28 mouse cellular contexts compared by ENCODE assay signal in the genomic region with DNA sequence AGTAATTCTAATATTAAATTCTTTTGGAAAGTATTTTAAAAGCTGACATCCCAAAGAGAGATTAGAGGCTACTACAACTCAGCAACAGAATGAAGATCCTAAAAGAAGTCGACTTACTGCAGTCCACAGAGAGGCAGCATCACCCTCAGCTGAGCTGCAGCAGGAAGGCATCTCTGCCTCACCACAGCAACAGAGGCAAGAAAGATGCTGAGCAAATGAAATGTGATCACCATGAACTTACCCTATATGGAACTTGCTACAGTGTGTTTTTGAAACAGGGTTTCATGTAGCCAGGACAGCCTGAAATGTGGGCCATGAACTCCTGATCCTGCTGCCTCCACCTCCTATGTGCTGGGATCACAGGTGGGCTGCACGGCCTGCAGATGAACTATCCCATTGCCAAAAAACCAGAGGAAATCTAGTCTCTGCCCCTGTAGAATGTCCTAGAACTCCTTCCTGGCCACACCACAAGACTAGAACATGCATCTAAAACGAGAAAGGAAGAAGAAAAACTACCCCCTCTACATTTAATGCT.
A peak's percentile ranks its signal among the peaks of the same experiment; 100 is the strongest.
DNase-seq lines count a peak whose midpoint lies in the region; ATAC-seq and TF ChIP-seq lines count a peak whose summit lies in the region.
"Had no signal": no experiment of that assay in that cellular context is flagged by ENCODE, and none has a peak within 500 bp of the region (broad histone marks: within the 10 kb centered on the region; RNA-seq: fewer than 3 reads in every experiment).

No protein-coding gene starts in this region.

- no peak overlapping the region for H3K4me3 ChIP-seq in midbrain, embryonic 11.5 days (ENCODE audit: low read depth, low read length)
- no peak overlapping the region for H3K4me3 ChIP-seq in midbrain, embryonic 14.5 days (replicated peaks; ENCODE audit: low read depth, low read length)
- H3K4me3 ChIP-seq in cortical plate, adult 2 months (ENCODE audit: insufficient read depth, low read length): no peak overlapping the region
- H3K4me3 ChIP-seq: forebrain, embryonic 13.5 days; heart, embryonic 10.5 days; heart, embryonic 15.5 days; hindbrain, embryonic 13.5 days; limb, embryonic 12.5 days; lung, embryonic 15.5 days; midbrain, embryonic 10.5 days had no signal

- H3K36me3 ChIP-seq in midbrain, embryonic 11.5 days (ENCODE audit: control insufficient read depth, insufficient read depth, low read length): no peaks in the 10 kb centered on the region
- H3K36me3 ChIP-seq in midbrain, embryonic 14.5 days (ENCODE audit: control insufficient read depth, insufficient read depth, low read length): no peaks in the 10 kb centered on the region
- H3K36me3 ChIP-seq: heart, embryonic 10.5 days; heart, embryonic 15.5 days; hindbrain, embryonic 13.5 days; limb, embryonic 12.5 days; lung, embryonic 15.5 days had no signal

- H3K4me2 ChIP-seq in midbrain, embryonic 11.5 days: no peak overlapping the region
- no peak overlapping the region for H3K4me2 ChIP-seq in midbrain, embryonic 14.5 days (ENCODE audit: low read length)
- H3K4me2 ChIP-seq: forebrain, embryonic 13.5 days; heart, embryonic 15.5 days; hindbrain, embryonic 13.5 days; limb, embryonic 12.5 days; liver, embryonic 11.5 days; lung, embryonic 15.5 days had no signal

- no peaks in the 10 kb centered on the region for H3K4me1 ChIP-seq in midbrain, embryonic 11.5 days (ENCODE audit: control insufficient read depth, insufficient read depth, low read length)
- H3K4me1 ChIP-seq in midbrain, embryonic 14.5 days (ENCODE audit: control insufficient read depth, insufficient read depth, low read length): no peaks in the 10 kb centered on the region
- peaks cover 18% of the 10 kb centered on the region for H3K4me1 ChIP-seq in cortical plate, adult 2 months (ENCODE audit: control insufficient read depth, insufficient read depth, low read length)
- H3K4me1 ChIP-seq: limb, embryonic 12.5 days had no signal

- intact Hi-C loops in gastrocnemius, postnatal 14 days (cut with DNase I; ENCODE audit: low total_unique reads): no loop called here

- H3K27ac ChIP-seq in midbrain, embryonic 11.5 days (ENCODE audit: low read depth, low read length): no peak overlapping the region
- H3K27ac ChIP-seq in midbrain, embryonic 14.5 days (replicated peaks; ENCODE audit: low read depth, low read length): no peak overlapping the region
- H3K27ac ChIP-seq in cortical plate, adult 2 months (ENCODE audit: insufficient read depth, low read length): no peak overlapping the region
- H3K27ac ChIP-seq: forebrain, embryonic 13.5 days; heart, embryonic 10.5 days; heart, embryonic 15.5 days; hindbrain, embryonic 13.5 days; limb, embryonic 12.5 days; lung, embryonic 15.5 days; midbrain, embryonic 10.5 days; stomach, postnatal 0 days had no signal

- TF ChIP-seq CTCF in cortical plate, adult 2 months (IDR thresholded peaks at IDR 0.05; ENCODE audit: extremely low read depth, insufficient read depth, low read length): 0 out of 2 replicates have a peak, but pooled peaks have one; percentile 19

- no peak overlapping the region for H3K9ac ChIP-seq in midbrain, embryonic 11.5 days (ENCODE audit: low read length)
- no peak overlapping the region for H3K9ac ChIP-seq in midbrain, embryonic 14.5 days (replicated peaks; ENCODE audit: low read length)
- H3K9ac ChIP-seq: forebrain, embryonic 13.5 days; heart, embryonic 15.5 days; hindbrain, embryonic 13.5 days; limb, embryonic 12.5 days; lung, embryonic 15.5 days had no signal

- TF ChIP-seq POLR2A in cortical plate, adult 2 months (IDR thresholded peaks at IDR 0.05; ENCODE audit: extremely low read depth, insufficient read depth, low read length): no peak

- no peak for ATAC-seq in midbrain, embryonic 11.5 days (ENCODE audit: low FRiP score)
- ATAC-seq in midbrain, embryonic 14.5 days (ENCODE audit: low FRiP score, low TSS enrichment): no peak
- ATAC-seq: forebrain, embryonic 13.5 days; intestine, postnatal 0 days had no signal

- H3K27me3 ChIP-seq in midbrain, embryonic 11.5 days (ENCODE audit: control insufficient read depth, insufficient read depth, low read length): no peaks in the 10 kb centered on the region
- H3K27me3 ChIP-seq in midbrain, embryonic 14.5 days (ENCODE audit: control insufficient read depth, insufficient read depth, low read length): no peaks in the 10 kb centered on the region
- H3K27me3 ChIP-seq: forebrain, embryonic 13.5 days; heart, embryonic 15.5 days; hindbrain, embryonic 13.5 days; limb, embryonic 12.5 days; lung, embryonic 15.5 days had no signal

- WGBS in midbrain, embryonic 11.5 days: 83% methylated on average over 3 of the region's 3 CpGs
- WGBS in midbrain, embryonic 14.5 days: 76% methylated on average over 3 of the region's 3 CpGs

- peak; percentile 54 for DNase-seq in gastrocnemius, adult 18-20 months (ENCODE audit: low spot score)
- no peak for DNase-seq in gastrocnemius, postnatal 14 days
- DNase-seq in midbrain, embryonic 11.5 days (ENCODE audit: low spot score, missing footprints): peak; percentile 76
- DNase-seq in midbrain, embryonic 14.5 days: no peak
- no peak for DNase-seq in retina, postnatal 1 day
- no peak for DNase-seq in spleen, postnatal 14 days (ENCODE audit: low spot score in 2 of 2)
- DNase-seq: adrenal gland, adult 8-10 months; cerebellum, adult 8-10 months; cerebellum, postnatal 36 days; heart, postnatal 36 days; kidney, adult 9 months; kidney, postnatal 10 days; layer of hippocampus, adult 9-11 months; right cerebral cortex, postnatal 25 days; spleen, adult 18-20 months; thymus, adult 2 months; thymus, postnatal 4 days had no signal

- H3K9me3 ChIP-seq in midbrain, embryonic 11.5 days (ENCODE audit: control insufficient read depth, low read length): no peaks in the 10 kb centered on the region
- H3K9me3 ChIP-seq in midbrain, embryonic 14.5 days (ENCODE audit: control insufficient read depth, low read length): no peaks in the 10 kb centered on the region
- H3K9me3 ChIP-seq: forebrain, embryonic 13.5 days; heart, embryonic 10.5 days; heart, embryonic 15.5 days; hindbrain, embryonic 13.5 days; limb, embryonic 12.5 days; lung, embryonic 15.5 days; midbrain, embryonic 10.5 days had no signal

Comparison
In these comparisons a context has a peak if more than half of its experiments do, and no peak if none do; other contexts are left out.
1. DNase-seq: peak in gastrocnemius, adult 18-20 months (single experiment) and midbrain, embryonic 11.5 days (single experiment); none in gastrocnemius, postnatal 14 days (single experiment), midbrain, embryonic 14.5 days (single experiment), retina, postnatal 1 day (single experiment) and spleen, postnatal 14 days (0 of 2).